Mouse (Mus musculus): ENCODE measurements around the gene Blzf1. TPM values are rescaled to one million over a fixed set of nuclear protein-coding genes. Genes with fewer than 3 reads are reported as not detected.

The Blzf1 gene
- polyA plus RNA-seq, 1 experiment: 11.4 TPM

DNA sequence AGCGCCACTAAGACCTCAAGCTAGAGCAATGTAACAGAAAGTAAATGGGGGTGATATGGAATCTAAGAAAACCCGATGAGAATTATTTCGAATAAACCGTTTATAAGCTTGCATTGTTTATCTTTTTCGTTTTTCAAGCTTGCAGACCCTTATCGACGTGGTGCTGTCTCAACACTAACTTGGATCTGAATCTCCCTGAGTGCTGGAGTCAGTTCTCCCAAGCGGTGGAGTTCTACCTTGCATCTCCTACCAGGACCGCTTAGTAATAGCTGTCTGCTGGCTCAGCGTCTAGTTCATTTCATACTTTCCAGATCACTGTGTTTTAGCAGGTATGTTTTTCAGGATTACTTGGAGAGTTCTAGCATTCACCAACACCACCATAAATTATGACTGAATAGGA lies 633 bp upstream of the Blzf1 start:
- no peaks in the 10 kb centered on the region for H3K27me3 ChIP-seq (ENCODE audit: control insufficient read depth, insufficient read depth, insufficient read length)
- no peak overlapping the region for H3ac ChIP-seq (ENCODE audit: control insufficient read depth, insufficient read length)
- no peak for TF ChIP-seq CEBPB (IDR thresholded peaks at IDR 0.05; ENCODE audit: insufficient read depth, poor library complexity, severe bottlenecking)
- TF ChIP-seq USF1 (IDR thresholded peaks at IDR 0.05; ENCODE audit: low read depth): no peak
- TF ChIP-seq MAX (IDR thresholded peaks at IDR 0.05; ENCODE audit: low read depth): no peak
- no peak for TF ChIP-seq MYOD1 (IDR thresholded peaks at IDR 0.05; ENCODE audit: control insufficient read depth in 1 of 3, insufficient read length in 2 of 3, low read depth in 2 of 3)
- TF ChIP-seq E2F4 (IDR thresholded peaks at IDR 0.05; ENCODE audit: insufficient read depth): no peak
- no peak for TF ChIP-seq MYOG (IDR thresholded peaks at IDR 0.05; ENCODE audit: control insufficient read depth in 1 of 3, insufficient read depth in 1 of 3, insufficient read length in 2 of 3, low read depth in 2 of 3)
- TF ChIP-seq POLR2AphosphoS2 (IDR thresholded peaks at IDR 0.05; ENCODE audit: insufficient read length, low read depth): no peak
- TF ChIP-seq TCF3 (IDR thresholded peaks at IDR 0.05; ENCODE audit: insufficient read length, low read depth): no peak
- no peak for TF ChIP-seq TCF12 (IDR thresholded peaks at IDR 0.05; ENCODE audit: insufficient read depth, poor library complexity, severe bottlenecking)
- TF ChIP-seq SRF (IDR thresholded peaks at IDR 0.05; ENCODE audit: control insufficient read depth, insufficient read length, low read depth): no peak
- TF ChIP-seq POLR2A (IDR thresholded peaks at IDR 0.05; ENCODE audit: insufficient read length, low read depth): no peak
- TF ChIP-seq REST (IDR thresholded peaks at IDR 0.05; ENCODE audit: insufficient read depth, insufficient read length): no peak
- H3K4me3 ChIP-seq: peak overlapping the region; percentile 88
- H3K36me3 ChIP-seq (ENCODE audit: control insufficient read depth, insufficient read depth): no peaks in the 10 kb centered on the region
- peak overlapping the region; percentile 75 for H3K4me2 ChIP-seq (ENCODE audit: low read depth)
- H3K79me2 ChIP-seq (ENCODE audit: control insufficient read depth, insufficient read depth): peaks cover 19% of the 10 kb centered on the region

- TF ChIP-seq MYOG (IDR thresholded peaks at IDR 0.05; ENCODE audit: control insufficient read depth in 1 of 3, insufficient read depth in 1 of 3, insufficient read length in 2 of 3, low read depth in 2 of 3) (no peak), MYOD1 (IDR thresholded peaks at IDR 0.05; ENCODE audit: control insufficient read depth in 1 of 3, insufficient read length in 2 of 3, low read depth in 2 of 3) (no peak), MAX (IDR thresholded peaks at IDR 0.05; ENCODE audit: low read depth) (no peak), TCF12 (IDR thresholded peaks at IDR 0.05; ENCODE audit: insufficient read depth, poor library complexity, severe bottlenecking) (no peak), POLR2AphosphoS2 (IDR thresholded peaks at IDR 0.05; ENCODE audit: insufficient read length, low read depth) (no peak), USF1 (IDR thresholded peaks at IDR 0.05; ENCODE audit: low read depth) (no peak), POLR2A (IDR thresholded peaks at IDR 0.05; ENCODE audit: insufficient read length, low read depth) (no peak), SRF (IDR thresholded peaks at IDR 0.05; ENCODE audit: control insufficient read depth, insufficient read length, low read depth) (no peak)
- Histone ChIP-seq H3K36me3 (ENCODE audit: control insufficient read depth, insufficient read depth) (peaks cover 19% of the 10 kb centered on the region), H3K27me3 (ENCODE audit: control insufficient read depth, insufficient read depth, insufficient read length) (no peaks in the 10 kb centered on the region)
Observed at GRCm38 (mm10) chr1:164303821-164304220, 3.5 kb downstream of the Blzf1 start, which contains the start of gene Nme7. Gene Nme7, plus strand, starts transcription at chr1:164304121.

GRCm38 (mm10) chr1:164301949-164302348 lies 5.3 kb downstream of the Blzf1 start:
- Histone ChIP-seq H3K4me3 (no peak overlapping the region), H3K36me3 (ENCODE audit: control insufficient read depth, insufficient read depth) (peaks cover 37% of the 10 kb centered on the region), H3K27me3 (ENCODE audit: control insufficient read depth, insufficient read depth, insufficient read length) (no peaks in the 10 kb centered on the region), H3K4me2 (ENCODE audit: low read depth) (no peak overlapping the region), H3ac (ENCODE audit: control insufficient read depth, insufficient read length) (no peak overlapping the region), H3K79me2 (ENCODE audit: control insufficient read depth, insufficient read depth) (peaks cover 19% of the 10 kb centered on the region)
- no peak for TF ChIP-seq SRF (IDR thresholded peaks at IDR 0.05; ENCODE audit: control insufficient read depth, insufficient read length, low read depth)
- TF ChIP-seq POLR2AphosphoS2 (IDR thresholded peaks at IDR 0.05; ENCODE audit: insufficient read length, low read depth): no peak
- TF ChIP-seq E2F4 (IDR thresholded peaks at IDR 0.05; ENCODE audit: insufficient read depth): no peak
- no peak for TF ChIP-seq REST (IDR thresholded peaks at IDR 0.05; ENCODE audit: insufficient read depth, insufficient read length)
- no peak for TF ChIP-seq USF1 (IDR thresholded peaks at IDR 0.05; ENCODE audit: low read depth)
- no peak for TF ChIP-seq MAX (IDR thresholded peaks at IDR 0.05; ENCODE audit: low read depth)
- no peak for TF ChIP-seq MYOD1 (IDR thresholded peaks at IDR 0.05; ENCODE audit: control insufficient read depth in 1 of 3, insufficient read length in 2 of 3, low read depth in 2 of 3)
- TF ChIP-seq TCF3 (IDR thresholded peaks at IDR 0.05; ENCODE audit: insufficient read length, low read depth): no peak

More at GRCm38 (mm10) chr1:164303821-164304220, 3.5 kb downstream of the Blzf1 start, which contains the start of gene Nme7:
- Histone ChIP-seq H3K79me2 (ENCODE audit: control insufficient read depth, insufficient read depth) (peaks cover 19% of the 10 kb centered on the region), H3K4me3 (no peak within 1 kb of the TSS), H3K4me2 (ENCODE audit: low read depth) (no peak within 1 kb of the TSS), H3ac (ENCODE audit: control insufficient read depth, insufficient read length) (no peak within 1 kb of the TSS)

DNA sequence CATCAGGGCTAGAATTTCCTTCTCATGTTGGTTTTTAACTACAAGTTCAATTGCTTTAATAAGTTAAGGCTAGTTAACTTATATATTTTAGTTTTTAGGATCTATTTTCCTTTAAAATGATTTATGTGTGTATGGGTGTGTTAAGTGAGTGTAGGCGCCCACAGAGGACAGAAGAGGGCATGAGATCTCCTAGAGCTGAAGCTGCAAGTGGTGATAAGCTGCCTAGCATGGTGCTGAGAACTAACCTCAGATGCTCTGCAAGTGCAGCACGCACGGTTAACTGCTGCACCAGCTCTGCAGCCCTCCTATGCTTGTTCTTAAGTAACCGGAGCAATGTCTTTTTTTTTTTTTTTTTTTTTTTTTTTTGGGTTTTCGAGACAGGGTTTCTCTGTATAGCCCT lies 10.8 kb downstream of the Blzf1 start:
- H3K36me3 ChIP-seq (ENCODE audit: control insufficient read depth, insufficient read depth): peaks cover 48% of the 10 kb centered on the region
- TF ChIP-seq POLR2AphosphoS2 (IDR thresholded peaks at IDR 0.05; ENCODE audit: insufficient read length, low read depth): no peak
- TF ChIP-seq MYOG (IDR thresholded peaks at IDR 0.05; ENCODE audit: control insufficient read depth in 1 of 3, insufficient read depth in 1 of 3, insufficient read length in 2 of 3, low read depth in 2 of 3): no peak
- no peak for TF ChIP-seq CEBPB (IDR thresholded peaks at IDR 0.05; ENCODE audit: insufficient read depth, poor library complexity, severe bottlenecking)
- TF ChIP-seq MYOD1 (IDR thresholded peaks at IDR 0.05; ENCODE audit: control insufficient read depth in 1 of 3, insufficient read length in 2 of 3, low read depth in 2 of 3): no peak
- TF ChIP-seq E2F4 (IDR thresholded peaks at IDR 0.05; ENCODE audit: insufficient read depth): no peak
- TF ChIP-seq POLR2A (IDR thresholded peaks at IDR 0.05; ENCODE audit: insufficient read length, low read depth): no peak
- no peak for TF ChIP-seq REST (IDR thresholded peaks at IDR 0.05; ENCODE audit: insufficient read depth, insufficient read length)
- TF ChIP-seq TCF3 (IDR thresholded peaks at IDR 0.05; ENCODE audit: insufficient read length, low read depth): no peak
- no peak for TF ChIP-seq TCF12 (IDR thresholded peaks at IDR 0.05; ENCODE audit: insufficient read depth, poor library complexity, severe bottlenecking)
- no peak for TF ChIP-seq USF1 (IDR thresholded peaks at IDR 0.05; ENCODE audit: low read depth)
- TF ChIP-seq SRF (IDR thresholded peaks at IDR 0.05; ENCODE audit: control insufficient read depth, insufficient read length, low read depth): no peak
- no peak for TF ChIP-seq MAX (IDR thresholded peaks at IDR 0.05; ENCODE audit: low read depth)
- H3K27me3 ChIP-seq (ENCODE audit: control insufficient read depth, insufficient read depth, insufficient read length): no peaks in the 10 kb centered on the region
- H3K4me3 ChIP-seq: no peak overlapping the region
- H3K4me2 ChIP-seq (ENCODE audit: low read depth): no peak overlapping the region
- no peak overlapping the region for H3ac ChIP-seq (ENCODE audit: control insufficient read depth, insufficient read length)
- no peaks in the 10 kb centered on the region for H3K79me2 ChIP-seq (ENCODE audit: control insufficient read depth, insufficient read depth)

DNA sequence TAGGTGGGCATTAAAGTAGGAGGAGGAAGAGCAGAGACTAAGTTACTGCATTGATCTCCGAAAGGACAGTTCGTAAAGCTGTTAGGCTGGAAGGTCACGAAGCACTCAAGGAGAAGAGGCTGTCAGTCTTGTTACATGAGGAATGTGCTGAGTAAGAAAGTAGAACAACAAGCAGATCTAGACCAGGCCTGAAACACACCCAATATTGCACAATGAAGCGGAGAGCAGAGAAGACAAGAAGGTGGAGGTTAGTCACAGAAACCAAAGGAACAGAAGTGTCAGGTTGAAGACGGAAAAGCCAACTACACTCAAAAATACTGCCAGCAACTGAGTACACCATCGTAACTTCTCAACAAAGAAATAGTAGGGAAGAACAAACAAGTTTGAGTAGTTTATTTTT lies 13.2 kb downstream of the Blzf1 start:
- Histone ChIP-seq H3K79me2 (ENCODE audit: control insufficient read depth, insufficient read depth) (no peaks in the 10 kb centered on the region), H3K36me3 (ENCODE audit: control insufficient read depth, insufficient read depth) (peaks cover 55% of the 10 kb centered on the region), H3K4me3 (no peak overlapping the region), H3K4me2 (ENCODE audit: low read depth) (no peak overlapping the region), H3ac (ENCODE audit: control insufficient read depth, insufficient read length) (no peak overlapping the region), H3K27me3 (ENCODE audit: control insufficient read depth, insufficient read depth, insufficient read length) (no peaks in the 10 kb centered on the region)
- TF ChIP-seq POLR2AphosphoS2 (IDR thresholded peaks at IDR 0.05; ENCODE audit: insufficient read length, low read depth): no peak
- TF ChIP-seq REST (IDR thresholded peaks at IDR 0.05; ENCODE audit: insufficient read depth, insufficient read length): no peak
- no peak for TF ChIP-seq POLR2A (IDR thresholded peaks at IDR 0.05; ENCODE audit: insufficient read length, low read depth)
- no peak for TF ChIP-seq MAX (IDR thresholded peaks at IDR 0.05; ENCODE audit: low read depth)
- no peak for TF ChIP-seq TCF3 (IDR thresholded peaks at IDR 0.05; ENCODE audit: insufficient read length, low read depth)
- TF ChIP-seq CEBPB (IDR thresholded peaks at IDR 0.05; ENCODE audit: insufficient read depth, poor library complexity, severe bottlenecking): no peak
- no peak for TF ChIP-seq SRF (IDR thresholded peaks at IDR 0.05; ENCODE audit: control insufficient read depth, insufficient read length, low read depth)
- TF ChIP-seq MYOG (IDR thresholded peaks at IDR 0.05; ENCODE audit: control insufficient read depth in 1 of 3, insufficient read depth in 1 of 3, insufficient read length in 2 of 3, low read depth in 2 of 3): no peak
- no peak for TF ChIP-seq E2F4 (IDR thresholded peaks at IDR 0.05; ENCODE audit: insufficient read depth)
- no peak for TF ChIP-seq USF1 (IDR thresholded peaks at IDR 0.05; ENCODE audit: low read depth)
- TF ChIP-seq MYOD1 (IDR thresholded peaks at IDR 0.05; ENCODE audit: control insufficient read depth in 1 of 3, insufficient read length in 2 of 3, low read depth in 2 of 3): no peak
- TF ChIP-seq TCF12 (IDR thresholded peaks at IDR 0.05; ENCODE audit: insufficient read depth, poor library complexity, severe bottlenecking): no peak
